Mouse (Mus musculus) midbrain, postnatal 0 days (tissue): ENCODE results near the gene Tnfrsf19. TPM values are rescaled to one million over a fixed set of nuclear protein-coding genes. Genes with fewer than 3 reads are reported as not detected.

Source experiments
- ATAC-seq: fragments of 200-750 bp; cut with Nextera tagmentation; 2 replicates; pipeline ENCODE4 v1.8.0; 2017; ENCODE audit warnings: moderate number of reproducible peaks, mild to moderate bottlenecking, moderate TSS enrichment, moderate library complexity; ENCODE audit not compliant: low FRiP score
- DNase-seq: peaks from one replicate; pipeline ENCODE4 v3.0.0-alpha.2; 2015; ENCODE audit warnings: low spot score
- H3K27ac ChIP-seq: fragments of 300-500 bp; sonication (generic); 2 replicates; pipeline ENCODE4 v1.5.1; 2014; ENCODE audit warnings: low read depth, mild to moderate bottlenecking, low read length, mixed read lengths
- H3K27me3 ChIP-seq: fragments of 300-500 bp; sonication (generic); 2 replicates; pipeline ENCODE4 v1.6.1; 2014; ENCODE audit warnings: low read length, control low read depth, mixed read lengths; ENCODE audit not compliant: insufficient read depth
- H3K36me3 ChIP-seq: fragments of 300-500 bp; sonication (generic); 2 replicates; pipeline ENCODE4 v1.6.1; 2014; ENCODE audit warnings: low read length, control low read depth, mixed read lengths; ENCODE audit not compliant: insufficient read depth
- H3K4me1 ChIP-seq: fragments of 300-500 bp; sonication (generic); 2 replicates; pipeline ENCODE4 v1.6.1; 2014; ENCODE audit warnings: mild to moderate bottlenecking, control low read depth, antibody characterized with exemption, low read length, mixed read lengths; ENCODE audit not compliant: insufficient read depth
- H3K4me2 ChIP-seq: fragments of 300-500 bp; sonication (generic); 2 replicates; pipeline ENCODE4 v1.6.1; 2014; ENCODE audit warnings: low read depth, mild to moderate bottlenecking, low read length, mixed read lengths; ENCODE audit not compliant: poor library complexity, severe bottlenecking
- H3K4me3 ChIP-seq: fragments of 300-500 bp; sonication (generic); 2 replicates; pipeline ENCODE4 v1.5.1; 2014; ENCODE audit warnings: low read depth, mild to moderate bottlenecking, low read length, moderate library complexity
- H3K9ac ChIP-seq: fragments of 300-500 bp; sonication (generic); replicated peaks from 2 replicates; pipeline ENCODE4 v1.6.1; 2014; ENCODE audit warnings: mild to moderate bottlenecking, low read length, moderate library complexity, mixed read lengths; ENCODE audit not compliant: poor library complexity, severe bottlenecking
- H3K9me3 ChIP-seq: fragments of 300-500 bp; sonication (generic); 2 replicates; pipeline ENCODE4 v1.6.1; 2016; ENCODE audit warnings: low read length, control low read depth
- CTCF ChIP-seq: IDR thresholded peaks from 2 replicates; pipeline ENCODE4 v1.5.1; 2016; ENCODE audit warnings: antibody characterized with exemption, mild to moderate bottlenecking
- WGBS: fragments of 180-500 bp; shearing (Covaris S2); extraction: QIAGEN DNeasy Blood & Tissue Kit; methylation state at CpG from one replicate; pipeline ENCODE4 v1.1.7; 2014; 5-methylcytosine and 5-hydroxymethylcytosine counted together
- polyA plus RNA-seq: library from polyadenylated mRNA; unstranded; fragments of >200 nt; fragmentation: Nextera tagmentation; extraction: Ambion mirVana; gene quantifications from 2 replicates; pipeline ENCODE4 v1.2.1, GENCODE M21; 2015
- total RNA-seq: library from RNA; depleted of rRNA; stranded (reverse); fragments of >200 nt; gene quantifications from 2 replicates; pipeline ENCODE4 v1.2.3, GENCODE M21; 2014; rRNA removed

The Tnfrsf19 gene
- total RNA-seq = 42.9 and 50.3 TPM in 2 replicates
- 29.5 and 32.3 TPM in 2 replicates for polyA plus RNA-seq

DNA sequence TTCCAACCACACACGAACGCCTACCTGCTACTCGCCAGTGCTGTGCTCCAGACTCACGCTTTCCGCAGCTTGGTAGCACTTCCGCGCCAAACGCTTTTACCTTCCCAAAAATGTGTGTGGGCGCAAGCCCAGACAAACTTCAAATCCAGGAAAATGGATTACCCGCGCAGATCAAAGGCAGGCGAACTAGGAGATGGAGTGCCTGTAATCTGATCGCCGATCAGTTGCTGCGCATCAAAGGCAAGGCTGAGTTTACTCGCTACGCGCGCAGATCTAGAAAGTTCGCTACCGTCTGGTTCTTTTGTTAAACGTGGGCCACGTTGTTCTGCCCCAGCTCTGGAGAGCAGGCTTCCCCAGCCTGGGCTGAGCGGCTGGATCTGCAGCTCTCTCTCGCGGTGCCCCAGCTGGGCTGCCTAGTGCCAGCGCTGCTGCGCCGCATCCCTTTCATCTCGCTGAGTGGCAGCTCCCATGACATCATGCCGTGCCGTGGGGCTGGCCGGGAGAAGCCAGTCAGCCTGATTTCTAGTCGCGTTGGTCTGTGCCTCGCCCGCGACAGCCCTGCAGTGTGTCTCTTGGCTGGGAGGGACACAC, at the start of gene Tnfrsf19:
Tnfrsf19 (minus strand) TSS at position 400 of the 591 bp plus-strand sequence.
- Histone ChIP-seq H3K4me3 (peak within 1 kb of the TSS; percentile 48), H3K9ac (peak within 1 kb of the TSS; percentile 61), H3K9me3 (no peaks in the 10 kb centered on the region), H3K27ac (peak within 1 kb of the TSS; percentile 62), H3K27me3 (no peaks in the 10 kb centered on the region), H3K4me1 (peaks cover 6% of the 10 kb centered on the region; the same call in 1 of the 2 replicates), H3K4me2 (peak within 1 kb of the TSS; percentile 87), H3K36me3 (no peaks in the 10 kb centered on the region)
- TF ChIP-seq CTCF = no peak
- peak; percentile 87 for DNase-seq
- peak; percentile 94 for ATAC-seq
- WGBS = under 1% methylated on average over 38 of the region's 38 CpGs

DNA sequence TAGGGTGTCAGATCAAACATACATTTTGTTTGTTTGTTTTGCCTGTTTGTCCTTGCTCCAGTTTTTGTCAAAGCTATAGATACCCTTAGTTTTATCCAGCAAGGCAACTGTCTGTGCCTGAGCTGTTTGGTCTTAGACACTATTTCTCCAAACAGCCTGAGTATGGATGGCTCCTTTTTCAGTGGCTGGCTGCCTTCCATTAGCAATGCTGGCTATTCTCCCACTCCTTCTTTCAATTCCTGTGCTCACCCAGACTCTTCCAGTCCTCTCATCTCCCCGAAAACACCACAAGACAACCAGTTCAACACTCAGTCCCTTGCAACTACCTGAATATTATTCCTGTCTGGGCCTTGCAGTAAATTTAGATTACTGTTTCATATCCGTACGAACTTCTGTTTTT, 45.8 kb upstream of the Tnfrsf19 start:
- no peaks in the 10 kb centered on the region for H3K9me3 ChIP-seq
- no peak overlapping the region for H3K4me2 ChIP-seq
- peak; percentile 34 for DNase-seq
- H3K27ac ChIP-seq = no peak overlapping the region
- no peak for ATAC-seq
- no peak overlapping the region for H3K4me3 ChIP-seq
- H3K9ac ChIP-seq = no peak overlapping the region
- WGBS = 84% methylated on average over 3 of the region's 3 CpGs
- H3K4me1 ChIP-seq = no peaks in the 10 kb centered on the region
- no peaks in the 10 kb centered on the region for H3K27me3 ChIP-seq
- TF ChIP-seq CTCF = no peak
- no peaks in the 10 kb centered on the region for H3K36me3 ChIP-seq

- DNase-seq (no peak), ATAC-seq (no peak)
- Histone ChIP-seq H3K4me3 (no peak overlapping the region), H3K4me1 (no peaks in the 10 kb centered on the region), H3K27me3 (no peaks in the 10 kb centered on the region), H3K36me3 (no peaks in the 10 kb centered on the region), H3K27ac (no peak overlapping the region), H3K9me3 (no peaks in the 10 kb centered on the region), H3K9ac (no peak overlapping the region), H3K4me2 (no peak overlapping the region)
- TF ChIP-seq CTCF = no peak
- WGBS = 73% methylated on average over 5 of the region's 5 CpGs
Observed at GRCm38 (mm10) chr14:61090955-61091354, 44.7 kb upstream of the Tnfrsf19 start.

GRCm38 (mm10) chr14:61088187-61088586, 41.9 kb upstream of the Tnfrsf19 start:
- H3K27me3 ChIP-seq = no peaks in the 10 kb centered on the region
- H3K36me3 ChIP-seq = no peaks in the 10 kb centered on the region
- 72% methylated on average over 8 of the region's 8 CpGs for WGBS
- ATAC-seq (no peak), DNase-seq (no peak)
- 0 out of 2 replicates have a peak, but pooled peaks have one; percentile 12 for TF ChIP-seq CTCF
- no peak overlapping the region for H3K9ac ChIP-seq
- H3K4me1 ChIP-seq = no peaks in the 10 kb centered on the region
- no peak overlapping the region for H3K27ac ChIP-seq
- no peak overlapping the region for H3K4me3 ChIP-seq
- no peak overlapping the region for H3K4me2 ChIP-seq
- no peaks in the 10 kb centered on the region for H3K9me3 ChIP-seq

DNA sequence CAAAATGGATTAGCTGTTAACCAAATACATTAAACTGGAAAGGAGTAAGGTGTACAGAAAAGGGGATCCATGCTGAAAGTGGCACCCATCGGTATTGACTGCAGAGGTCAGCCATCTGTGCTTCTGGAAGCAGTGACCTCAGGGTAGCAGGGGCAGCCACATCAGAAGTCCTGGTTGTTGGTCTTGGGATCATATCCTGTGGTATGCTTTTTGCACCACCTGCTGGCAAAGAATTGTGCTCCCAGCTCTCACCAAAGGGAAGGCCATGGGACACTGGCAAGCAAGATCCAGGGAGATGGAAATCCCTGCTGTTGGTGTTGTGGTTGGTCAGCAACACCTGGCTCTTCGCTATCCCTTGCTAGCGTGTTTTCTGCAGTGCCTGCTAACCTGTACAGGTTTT, 39.0 kb upstream of the Tnfrsf19 start:
- Histone ChIP-seq H3K4me2 (no peak overlapping the region), H3K4me3 (no peak overlapping the region), H3K9me3 (no peaks in the 10 kb centered on the region), H3K36me3 (no peaks in the 10 kb centered on the region), H3K4me1 (no peaks in the 10 kb centered on the region), H3K27ac (no peak overlapping the region), H3K27me3 (no peaks in the 10 kb centered on the region), H3K9ac (no peak overlapping the region)
- peak; percentile 82 for TF ChIP-seq CTCF
- DNase-seq (peak; percentile 56), ATAC-seq (no peak)
- 74% methylated on average over 3 of the region's 3 CpGs for WGBS

GRCm38 (mm10) chr14:61069555-61069954, 23.3 kb upstream of the Tnfrsf19 start:
- Histone ChIP-seq H3K4me1 (no peaks in the 10 kb centered on the region), H3K9me3 (no peaks in the 10 kb centered on the region), H3K36me3 (no peaks in the 10 kb centered on the region), H3K4me2 (no peak overlapping the region), H3K4me3 (no peak overlapping the region), H3K9ac (no peak overlapping the region), H3K27me3 (no peaks in the 10 kb centered on the region), H3K27ac (no peak overlapping the region)
- WGBS = 70% methylated on average over 1 of the region's 1 CpGs
- DNase-seq = no peak
- no peak for ATAC-seq
- no peak for TF ChIP-seq CTCF
